Mouse (Mus musculus): ENCODE measurements at regions not wholly inside any gene's neighbourhood (a gene's known extent, or its start where the extent isn't known, plus 50 kb on each side); places are given as distances from the start of the nearest gene placed in this dataset.
"Not testable (repeated sequence)": the region's sequence is repeated elsewhere in the genome, so short reads cannot be mapped to it uniquely, and the experiment has no call there.

GRCm38 (mm10) chr5:78075203-78075602, 667.4 kb upstream of the Igfbp7 start:
- Histone ChIP-seq H3K4me1 (replicated peaks) (no peaks in the 10 kb centered on the region), H3K9me3 (replicated peaks) (peaks cover 7% of the 10 kb centered on the region; the same call in 1 of the 2 replicates), H3K4me3 (no peak overlapping the region), H3K9ac (no peak overlapping the region), H3K36me3 (no peaks in the 10 kb centered on the region), H3K27ac (ENCODE audit: poor library complexity, severe bottlenecking) (no peak overlapping the region), H3K27me3 (replicated peaks) (no peaks in the 10 kb centered on the region), H3K4me2 (no peak overlapping the region)
- 47% methylated on average over 1 of the region's 1 CpGs for WGBS
- no peak for ATAC-seq (ENCODE audit: insufficient number of reproducible peaks, low FRiP score)

GRCm38 (mm10) chr5:78032554-78033250, 624.9 kb upstream of the Igfbp7 start:
- H3K27me3 ChIP-seq (replicated peaks) = no peaks in the 10 kb centered on the region
- H3K4me3 ChIP-seq = no peak overlapping the region
- H3K27ac ChIP-seq (ENCODE audit: poor library complexity, severe bottlenecking) = no peak overlapping the region
- H3K4me1 ChIP-seq (replicated peaks) = no peaks in the 10 kb centered on the region
- no peak for ATAC-seq (ENCODE audit: insufficient number of reproducible peaks, low FRiP score)
- H3K9me3 ChIP-seq (replicated peaks) = no peaks in the 10 kb centered on the region
- 65% methylated on average over 4 of the region's 4 CpGs for WGBS
- no peak overlapping the region for H3K4me2 ChIP-seq
- no peak overlapping the region for H3K9ac ChIP-seq
- no peaks in the 10 kb centered on the region for H3K36me3 ChIP-seq

- Histone ChIP-seq H3K4me3 (no peak overlapping the region), H3K9ac (no peak overlapping the region), H3K36me3 (no peaks in the 10 kb centered on the region), H3K9me3 (replicated peaks) (0 out of 2 replicates have a peak, but pooled peaks cover 3% of the 10 kb centered on the region), H3K4me2 (no peak overlapping the region), H3K4me1 (replicated peaks) (no peaks in the 10 kb centered on the region), H3K27me3 (replicated peaks) (no peaks in the 10 kb centered on the region), H3K27ac (ENCODE audit: poor library complexity, severe bottlenecking) (no peak overlapping the region)
- no peak for ATAC-seq (ENCODE audit: insufficient number of reproducible peaks, low FRiP score)
- WGBS = 75% methylated on average over 4 of the region's 4 CpGs
These were observed 609.7 kb upstream of the Igfbp7 start for GRCm38 (mm10) chr5:78017523-78017922.

GRCm38 (mm10) chr5:77986449-77987047, 578.7 kb upstream of the Igfbp7 start:
- ATAC-seq (ENCODE audit: insufficient number of reproducible peaks, low FRiP score) = no peak
- H3K36me3 ChIP-seq = no peaks in the 10 kb centered on the region
- WGBS = 61% methylated on average over 10 of the region's 10 CpGs

GRCm38 (mm10) chr5:77985269-77985668, 577.4 kb upstream of the Igfbp7 start:
- no peaks in the 10 kb centered on the region for H3K36me3 ChIP-seq
- H3K4me3 ChIP-seq = no peak overlapping the region
- H3K4me2 ChIP-seq = no peak overlapping the region
- ATAC-seq (ENCODE audit: insufficient number of reproducible peaks, low FRiP score) = no peak
- no peaks in the 10 kb centered on the region for H3K27me3 ChIP-seq (replicated peaks)
- no peaks in the 10 kb centered on the region for H3K9me3 ChIP-seq (replicated peaks)
- no peaks in the 10 kb centered on the region for H3K4me1 ChIP-seq (replicated peaks)
- H3K9ac ChIP-seq = no peak overlapping the region
- H3K27ac ChIP-seq (ENCODE audit: poor library complexity, severe bottlenecking) = no peak overlapping the region
- WGBS = 76% methylated on average over 1 of the region's 1 CpGs

More at GRCm38 (mm10) chr5:77986449-77987047, 578.7 kb upstream of the Igfbp7 start:
- H3K4me2 ChIP-seq = no peak overlapping the region
- H3K4me1 ChIP-seq (replicated peaks) = no peaks in the 10 kb centered on the region
- H3K9me3 ChIP-seq (replicated peaks) = no peaks in the 10 kb centered on the region
- no peaks in the 10 kb centered on the region for H3K27me3 ChIP-seq (replicated peaks)
- no peak overlapping the region for H3K27ac ChIP-seq (ENCODE audit: poor library complexity, severe bottlenecking)
- no peak overlapping the region for H3K4me3 ChIP-seq
- H3K9ac ChIP-seq = no peak overlapping the region

GRCm38 (mm10) chr5:77940021-77940420, 532.2 kb upstream of the Igfbp7 start:
- 78% methylated on average over 4 of the region's 4 CpGs for WGBS
- H3K4me3 ChIP-seq; H3K9me3 ChIP-seq (replicated peaks); H3K9ac ChIP-seq; H3K36me3 ChIP-seq; H3K4me2 ChIP-seq; ATAC-seq (ENCODE audit: insufficient number of reproducible peaks, low FRiP score); H3K27me3 ChIP-seq (replicated peaks); H3K27ac ChIP-seq (ENCODE audit: poor library complexity, severe bottlenecking); H3K4me1 ChIP-seq (replicated peaks): not testable (repeated sequence)

GRCm38 (mm10) chr5:77931874-77932273, 524.0 kb upstream of the Igfbp7 start:
- H3K27me3 ChIP-seq (replicated peaks) = no peaks in the 10 kb centered on the region
- H3K4me2 ChIP-seq = no peak overlapping the region
- ATAC-seq (ENCODE audit: insufficient number of reproducible peaks, low FRiP score) = no peak
- H3K9me3 ChIP-seq (replicated peaks) = peaks cover 7% of the 10 kb centered on the region
- no peak overlapping the region for H3K27ac ChIP-seq (ENCODE audit: poor library complexity, severe bottlenecking)
- H3K36me3 ChIP-seq = no peaks in the 10 kb centered on the region
- 78% methylated on average over 2 of the region's 2 CpGs for WGBS
- no peaks in the 10 kb centered on the region for H3K4me1 ChIP-seq (replicated peaks)
- H3K4me3 ChIP-seq = no peak overlapping the region
- H3K9ac ChIP-seq = no peak overlapping the region

GRCm38 (mm10) chr5:77921186-77921585, 513.3 kb upstream of the Igfbp7 start:
- Histone ChIP-seq H3K9me3 (replicated peaks) (no peaks in the 10 kb centered on the region), H3K4me1 (replicated peaks) (no peaks in the 10 kb centered on the region), H3K27me3 (replicated peaks) (no peaks in the 10 kb centered on the region), H3K4me3 (no peak overlapping the region), H3K9ac (no peak overlapping the region), H3K36me3 (no peaks in the 10 kb centered on the region), H3K4me2 (no peak overlapping the region), H3K27ac (ENCODE audit: poor library complexity, severe bottlenecking) (no peak overlapping the region)
- 58% methylated on average over 2 of the region's 2 CpGs for WGBS
- ATAC-seq (ENCODE audit: insufficient number of reproducible peaks, low FRiP score) = no peak

- Histone ChIP-seq H3K36me3 (no peaks in the 10 kb centered on the region), H3K4me3 (no peak overlapping the region), H3K9me3 (replicated peaks) (no peaks in the 10 kb centered on the region), H3K9ac (no peak overlapping the region), H3K4me2 (no peak overlapping the region), H3K27me3 (replicated peaks) (no peaks in the 10 kb centered on the region), H3K27ac (ENCODE audit: poor library complexity, severe bottlenecking) (no peak overlapping the region), H3K4me1 (replicated peaks) (no peaks in the 10 kb centered on the region)
- WGBS = 57% methylated on average over 7 of the region's 7 CpGs
- ATAC-seq (ENCODE audit: insufficient number of reproducible peaks, low FRiP score) = no peak
These were observed 509.3 kb upstream of the Igfbp7 start for GRCm38 (mm10) chr5:77917086-77917676.

GRCm38 (mm10) chr5:77916375-77916774, 508.5 kb upstream of the Igfbp7 start:
- Histone ChIP-seq H3K4me3 (no peak overlapping the region), H3K9me3 (replicated peaks) (no peaks in the 10 kb centered on the region), H3K27me3 (replicated peaks) (no peaks in the 10 kb centered on the region), H3K4me1 (replicated peaks) (no peaks in the 10 kb centered on the region), H3K36me3 (no peaks in the 10 kb centered on the region), H3K9ac (no peak overlapping the region), H3K27ac (ENCODE audit: poor library complexity, severe bottlenecking) (no peak overlapping the region), H3K4me2 (no peak overlapping the region)
- whole genome bisulfite sequencing = 54% methylated on average over 2 of the region's 2 CpGs
- ATAC-seq (ENCODE audit: insufficient number of reproducible peaks, low FRiP score) = no peak

GRCm38 (mm10) chr5:77909218-77909617, 501.4 kb upstream of the Igfbp7 start:
- H3K4me2 ChIP-seq = no peak overlapping the region
- H3K9me3 ChIP-seq (replicated peaks) = no peaks in the 10 kb centered on the region; the same call in 1 of the 2 replicates
- H3K27me3 ChIP-seq (replicated peaks) = no peaks in the 10 kb centered on the region
- H3K4me1 ChIP-seq (replicated peaks) = no peaks in the 10 kb centered on the region
- 46% methylated on average over 6 of the region's 6 CpGs for WGBS
- H3K36me3 ChIP-seq = no peaks in the 10 kb centered on the region
- no peak overlapping the region for H3K4me3 ChIP-seq
- ATAC-seq (ENCODE audit: insufficient number of reproducible peaks, low FRiP score) = no peak
- H3K9ac ChIP-seq = no peak overlapping the region
- no peak overlapping the region for H3K27ac ChIP-seq (ENCODE audit: poor library complexity, severe bottlenecking)
